Mouse (Mus musculus): ENCODE results near the gene Fam122a.

Gene Fam122a

GRCm38 (mm10) chr19:24490275-24490674, 13.1 kb upstream of the Fam122a start:
- no peak for DNase-seq (ENCODE audit: extremely low spot score)

- no peak for DNase-seq (ENCODE audit: extremely low spot score)
Measured at GRCm38 (mm10) chr19:24486433-24487296, 9.5 kb upstream of the Fam122a start.

- no peak for DNase-seq (ENCODE audit: extremely low spot score)
Measured at GRCm38 (mm10) chr19:24484612-24485194, 7.5 kb upstream of the Fam122a start.

- no peak for DNase-seq (ENCODE audit: extremely low spot score)
Measured at GRCm38 (mm10) chr19:24480916-24481315, 3.8 kb upstream of the Fam122a start.

- DNase-seq (ENCODE audit: extremely low spot score) = peak; percentile 29
Measured at GRCm38 (mm10) chr19:24476461-24476860, 695 bp downstream of the Fam122a start.

GRCm38 (mm10) chr19:24475281-24475680, 1.9 kb downstream of the Fam122a start:
- DNase-seq (ENCODE audit: extremely low spot score) = no peak

- no peak for DNase-seq (ENCODE audit: extremely low spot score)
Measured at GRCm38 (mm10) chr19:24472512-24472911, 4.6 kb downstream of the Fam122a start.

- DNase-seq (ENCODE audit: extremely low spot score) = no peak
Measured at GRCm38 (mm10) chr19:24471538-24471937, 5.6 kb downstream of the Fam122a start.

GRCm38 (mm10) chr19:24469216-24469615, 7.9 kb downstream of the Fam122a start:
- no peak for DNase-seq (ENCODE audit: extremely low spot score)

- DNase-seq (ENCODE audit: extremely low spot score) = no peak
Measured at GRCm38 (mm10) chr19:24468616-24469015, 8.5 kb downstream of the Fam122a start.

GRCm38 (mm10) chr19:24463011-24463410, 14.1 kb downstream of the Fam122a start:
- DNase-seq (ENCODE audit: extremely low spot score) = no peak

GRCm38 (mm10) chr19:24456591-24457231, 20.4 kb downstream of the Fam122a start:
- no peak for DNase-seq (ENCODE audit: extremely low spot score)

GRCm38 (mm10) chr19:24455249-24455960, 21.8 kb downstream of the Fam122a start:
- no peak for DNase-seq (ENCODE audit: extremely low spot score)

GRCm38 (mm10) chr19:24454451-24454850, 22.7 kb downstream of the Fam122a start:
- DNase-seq (ENCODE audit: extremely low spot score) = no peak

- DNase-seq (ENCODE audit: extremely low spot score) = no peak
Measured at GRCm38 (mm10) chr19:24453379-24453778, 23.8 kb downstream of the Fam122a start.

- peak; percentile 54 for DNase-seq (ENCODE audit: extremely low spot score)
Measured at GRCm38 (mm10) chr19:24452441-24452898, 24.7 kb downstream of the Fam122a start.

- no peak for DNase-seq (ENCODE audit: extremely low spot score)
Measured at GRCm38 (mm10) chr19:24451626-24452025, 25.5 kb downstream of the Fam122a start.

GRCm38 (mm10) chr19:24450740-24451139, 26.4 kb downstream of the Fam122a start:
- DNase-seq (ENCODE audit: extremely low spot score) = no peak

GRCm38 (mm10) chr19:24444322-24444721, 32.8 kb downstream of the Fam122a start:
- DNase-seq (ENCODE audit: extremely low spot score) = no peak

GRCm38 (mm10) chr19:24439715-24440114, 37.4 kb downstream of the Fam122a start:
- no peak for DNase-seq (ENCODE audit: extremely low spot score)

- no peak for DNase-seq (ENCODE audit: extremely low spot score)
Measured at GRCm38 (mm10) chr19:24434291-24434690, 42.9 kb downstream of the Fam122a start.

GRCm38 (mm10) chr19:24432447-24432846, 44.7 kb downstream of the Fam122a start:
- no peak for DNase-seq (ENCODE audit: extremely low spot score)
